Mouse (Mus musculus): ENCODE measurements around the gene Higd1c. TPM values are rescaled to one million over a fixed set of nuclear protein-coding genes. Genes with fewer than 3 reads are reported as not detected.

The Higd1c gene
- total RNA-seq, 2 experiments from 2014 or later = 0.73 to 0.79 TPM

DNA sequence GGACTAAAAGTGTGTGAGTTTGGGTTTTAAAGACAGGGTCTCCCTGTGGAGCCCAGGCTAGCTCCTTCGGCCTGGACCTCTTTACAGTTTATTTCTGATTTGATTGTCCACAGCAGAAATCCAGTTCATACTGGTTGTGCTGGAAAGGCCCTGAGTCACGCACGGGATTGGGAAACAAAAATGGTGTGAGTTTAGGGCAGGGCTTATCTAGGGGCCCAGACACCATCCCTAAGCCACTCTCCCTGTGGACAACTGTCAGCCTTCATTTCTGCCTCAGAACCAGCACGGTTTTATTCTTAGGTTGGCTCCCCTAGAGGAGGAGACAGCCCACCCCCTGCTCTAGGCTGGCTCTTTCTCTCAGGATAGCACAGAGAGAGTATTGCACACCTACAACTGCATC, 68.9 kb downstream of the Higd1c start:
- no peak for DNase-seq (ENCODE audit: low spot score in 2 of 2)

Other genes with a start within 250 kb of the Higd1c start
- 10 to 100 TPM; 86.2 to 89.7 TPM for gene Atf1, start 136.7 kb upstream of the Higd1c start, total RNA-seq (2021)
- gene Tmprss12, start 83.7 kb upstream of the Higd1c start, total RNA-seq (2021) = not detected
- 10 to 100 TPM; 32.4 to 34.0 TPM for gene Mettl7a1, start 60.4 kb upstream of the Higd1c start, total RNA-seq (2021)
- gene Mettl7a3, start 29.6 kb upstream of the Higd1c start, total RNA-seq (2021) = under 1 TPM in 1 of 2 experiments, not detected in 1; 0.50 TPM
- 1 to 10 TPM in 1 of 2 experiments, under 1 TPM in 1; 0.90 to 1.2 TPM for gene Methig1, start 11.4 kb upstream of the Higd1c start, total RNA-seq (2021)
- under 1 TPM; 0.40 to 0.73 TPM for gene Mettl7a2, start 11.3 kb upstream of the Higd1c start, total RNA-seq (2021)
- under 1 TPM; 0.23 to 0.59 TPM for gene Gm5475, start 57.6 kb downstream of the Higd1c start, total RNA-seq (2021)
- 10 to 100 TPM; 73.1 to 89.5 TPM for gene Slc11a2, start 60.5 kb downstream of the Higd1c start, total RNA-seq (2021)
- gene Letmd1, start 104.5 kb downstream of the Higd1c start, total RNA-seq (2021) = 100 to 1,000 TPM in 1 of 2 experiments, 10 to 100 TPM in 1; 93.9 to 111 TPM
- gene Csrnp2, start 130.9 kb downstream of the Higd1c start, total RNA-seq (2021) = 10 to 100 TPM in 1 of 2 experiments, 1 to 10 TPM in 1; 7.4 to 10.1 TPM
- gene Tfcp2, start 187.5 kb downstream of the Higd1c start, total RNA-seq (2021) = 10 to 100 TPM; 26.3 TPM
- 10 to 100 TPM; 30.7 to 34.4 TPM for gene Pou6f1, start 235.4 kb downstream of the Higd1c start, total RNA-seq (2021)

Data from adrenal gland, postnatal 4 days (tissue).